Mouse (Mus musculus): Measurements from ENCODE around the gene Cbwd1. TPM values are rescaled to one million over a fixed set of nuclear protein-coding genes. Genes with fewer than 3 reads are reported as not detected.

The Cbwd1 gene
- 20.0 and 22.7 TPM in 2 replicates for polyA plus RNA-seq (2015; fragmentation: Nextera tagmentation; extraction: Ambion mirVana)

GRCm38 (mm10) chr19:24961172-24961962, at the start of gene Cbwd1:
Cbwd1 (minus strand) TSS chr19:24961610.

GRCm38 (mm10) chr19:24999201-24999886, 37.9 kb upstream of the Cbwd1 start, which contains the start of gene Dock8:
Dock8 (plus strand) TSS chr19:24999534.

GRCm38 (mm10) chr19:24900581-24901220, 60.7 kb downstream of the Cbwd1 start, which contains the start of gene Foxd4:
Foxd4 (minus strand) TSS chr19:24901197.

GRCm38 (mm10) chr19:24875129-24875870, 86.1 kb downstream of the Cbwd1 start, which contains the start of gene Gm10053:
Gm10053 (plus strand) TSS chr19:24875686.

Small RNA genes within 50 kb of the gene (microRNA-seq; reads per million reads assigned to microRNA genes)
- not detected for gene Mir3084-1 (ENCODE audit: borderline replicate concordance, insufficient number of aligned reads)

Other genes starting within 250 kb of the Cbwd1 start
- 1.5 and 1.8 TPM in 2 replicates for gene Pgm5, start 99.8 kb downstream of the Cbwd1 start, polyA plus RNA-seq (2015; fragmentation: Nextera tagmentation; extraction: Ambion mirVana)
- 208 and 242 TPM in 2 replicates for gene Gm10053, start 85.9 kb downstream of the Cbwd1 start, polyA plus RNA-seq (2015; fragmentation: Nextera tagmentation; extraction: Ambion mirVana)
- 0.07 TPM in 1 of 2 replicates, not detected in the other for gene Foxd4, start 60.4 kb downstream of the Cbwd1 start, polyA plus RNA-seq (2015; fragmentation: Nextera tagmentation; extraction: Ambion mirVana)
- 3.2 and 10.0 TPM in 2 replicates for gene Dock8, start 37.9 kb upstream of the Cbwd1 start, polyA plus RNA-seq (2015; fragmentation: Nextera tagmentation; extraction: Ambion mirVana)